Mouse (Mus musculus) gastrocnemius, adult 8-10 months (tissue): ENCODE results near the gene Pik3cd. TPM values are rescaled to one million over a fixed set of nuclear protein-coding genes. Genes with fewer than 3 reads are reported as not detected.

Experiments
- DNase-seq, 2 experiments: peaks; one replicate each; pipeline ENCODE4 v3.0.0; 2022; ENCODE audit warnings: low spot score in 2 of 2
- total RNA-seq, 4 experiments: library from RNA; stranded (reverse); gene quantifications; 2 replicates each; pipeline ENCODE4 v1.2.4; 2022

Gene Pik3cd
- total RNA-seq, 4 experiments from 2014 or later: 7.9 to 10.6 (median 8.6) TPM

DNA sequence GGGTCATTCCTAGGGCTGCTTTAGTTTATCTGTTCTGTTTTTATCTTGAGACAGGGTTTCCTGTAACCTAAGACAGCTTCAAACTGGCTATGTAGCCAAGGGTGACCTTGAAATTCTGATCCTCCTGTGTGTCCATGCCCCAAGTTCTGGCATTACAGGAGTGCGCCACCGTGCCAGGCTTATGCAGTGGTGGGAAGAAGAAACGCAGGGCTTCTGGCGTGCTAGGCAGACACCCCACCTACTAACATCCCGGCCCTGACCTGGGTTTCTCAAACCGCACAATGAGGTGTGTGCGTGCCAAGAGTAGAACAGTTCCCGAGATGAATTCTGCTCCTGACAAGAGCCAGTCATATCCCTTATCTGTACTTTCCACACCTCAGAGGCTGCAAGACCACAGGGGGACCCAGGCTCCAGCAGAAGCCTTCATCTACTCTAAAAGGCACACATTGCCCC, 11.5 kb downstream of the Pik3cd start:
- peak; percentile 28 to 52 for DNase-seq

DNA sequence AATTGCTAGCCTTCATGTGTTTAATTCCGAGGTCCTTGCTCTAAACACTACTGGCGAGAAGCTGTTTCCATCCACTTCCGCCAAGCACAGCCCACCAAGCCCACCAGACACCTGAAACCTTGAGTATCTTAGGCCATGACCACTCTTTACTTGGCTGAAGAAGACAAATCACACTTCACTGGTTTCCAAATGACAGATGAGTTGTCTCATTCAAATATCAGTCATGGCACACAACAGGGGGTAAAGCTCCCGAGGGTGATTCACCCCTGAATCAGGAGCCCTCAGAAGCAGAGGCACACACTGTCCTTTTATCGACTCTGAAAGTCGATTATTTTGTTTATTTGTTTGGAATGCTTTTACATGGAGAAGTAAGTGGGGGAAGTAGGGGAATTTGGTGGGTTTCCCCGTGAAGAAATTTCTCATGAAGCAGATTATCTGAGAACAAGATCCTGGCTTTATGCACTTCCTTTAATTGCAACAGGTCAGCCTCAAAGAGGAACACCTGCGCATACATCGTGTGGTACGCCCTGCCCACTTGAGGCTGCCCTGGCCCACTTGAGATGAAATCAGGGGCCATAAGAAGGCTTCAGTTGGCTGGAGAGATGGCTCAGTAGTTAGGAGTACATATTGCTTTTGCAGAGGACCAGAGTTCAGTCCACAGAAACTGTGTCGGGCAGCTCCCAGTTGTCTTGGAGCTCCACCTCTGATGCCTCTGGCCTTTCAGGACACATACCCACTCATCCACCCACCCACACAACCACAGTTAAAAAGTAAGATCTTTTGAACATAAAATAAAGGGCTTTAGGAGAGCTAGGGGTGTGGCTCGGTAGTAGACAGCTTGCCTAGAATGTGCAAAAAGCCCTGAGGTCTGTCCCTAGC, 12.3 kb downstream of the Pik3cd start:
- no peak for DNase-seq

DNA sequence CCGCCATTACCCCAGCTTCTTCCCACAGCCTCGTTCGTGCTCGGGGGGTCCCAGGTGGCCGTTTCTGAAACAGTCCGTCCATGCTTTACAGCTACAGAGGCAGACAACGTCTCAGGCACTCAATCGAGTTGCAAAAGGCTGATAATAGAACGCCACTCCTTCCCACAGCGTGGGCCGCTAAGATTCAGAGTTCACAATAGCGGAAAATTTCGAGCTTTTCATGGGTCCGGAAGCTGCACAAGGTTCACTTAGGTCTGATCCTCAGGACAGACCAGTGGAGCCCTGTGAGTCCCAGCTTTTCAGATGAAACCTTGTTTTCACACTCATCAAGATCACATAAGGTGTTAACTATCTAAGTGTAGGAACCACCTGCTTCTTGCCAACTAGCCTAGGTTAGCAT, 13.5 kb downstream of the Pik3cd start:
- no peak for DNase-seq

DNA sequence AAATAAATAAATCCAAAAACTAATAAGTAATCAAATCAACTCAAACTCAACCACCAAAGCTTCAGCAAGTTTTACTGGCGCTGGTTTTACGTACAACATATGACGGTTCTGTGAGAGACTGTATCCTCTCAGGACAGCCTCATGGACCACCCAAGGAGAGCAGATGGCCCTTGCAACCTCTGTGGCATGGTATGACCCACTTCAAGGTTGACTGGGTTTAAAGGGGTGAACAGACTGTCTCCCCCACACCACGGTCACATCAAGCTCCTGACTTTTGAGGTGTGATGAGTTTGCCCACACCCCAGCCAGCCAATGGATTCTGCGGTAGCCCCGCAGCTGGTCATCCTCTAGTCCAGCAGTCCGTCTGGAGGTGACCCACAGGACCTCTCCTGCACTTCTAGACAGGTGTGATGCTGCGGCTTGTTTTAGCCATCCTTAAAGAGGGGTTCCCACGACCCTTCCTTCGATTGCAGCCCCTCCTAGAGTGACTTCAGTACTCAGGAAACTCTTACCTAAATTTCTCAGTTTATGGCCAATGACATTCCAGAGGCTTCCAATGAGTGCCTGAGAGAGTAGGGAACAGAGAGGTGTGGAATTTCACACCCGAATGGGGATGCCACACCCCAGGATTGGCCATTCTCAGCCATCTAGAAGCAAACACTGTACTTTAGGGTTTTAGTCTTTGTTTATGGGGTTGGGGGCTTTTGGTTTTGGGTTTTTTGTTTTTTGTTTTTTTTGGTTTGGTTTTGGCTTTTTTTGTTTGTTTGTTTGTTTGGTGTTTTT, 17.3 kb downstream of the Pik3cd start:
- DNase-seq: no peak

DNA sequence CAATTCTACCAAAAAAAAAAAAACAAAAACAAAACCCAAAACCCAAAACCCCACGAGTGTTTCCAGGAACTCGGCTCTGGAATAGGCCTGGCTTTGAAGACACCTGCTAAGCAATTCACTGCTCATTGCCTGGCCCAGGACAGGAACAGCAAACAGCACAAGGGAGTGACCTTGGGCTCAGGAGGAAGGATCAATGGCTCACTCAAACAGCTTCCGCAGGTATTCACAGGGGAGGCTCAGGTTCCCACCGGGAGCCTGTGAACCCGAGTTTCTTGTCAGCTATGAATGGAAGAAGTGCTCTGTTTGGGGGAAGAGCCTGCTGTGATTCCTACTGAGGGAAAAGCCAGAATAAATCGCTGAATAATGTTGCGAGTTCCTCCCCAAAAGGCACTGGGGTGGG, 18.5 kb downstream of the Pik3cd start:
- DNase-seq: no peak

DNA sequence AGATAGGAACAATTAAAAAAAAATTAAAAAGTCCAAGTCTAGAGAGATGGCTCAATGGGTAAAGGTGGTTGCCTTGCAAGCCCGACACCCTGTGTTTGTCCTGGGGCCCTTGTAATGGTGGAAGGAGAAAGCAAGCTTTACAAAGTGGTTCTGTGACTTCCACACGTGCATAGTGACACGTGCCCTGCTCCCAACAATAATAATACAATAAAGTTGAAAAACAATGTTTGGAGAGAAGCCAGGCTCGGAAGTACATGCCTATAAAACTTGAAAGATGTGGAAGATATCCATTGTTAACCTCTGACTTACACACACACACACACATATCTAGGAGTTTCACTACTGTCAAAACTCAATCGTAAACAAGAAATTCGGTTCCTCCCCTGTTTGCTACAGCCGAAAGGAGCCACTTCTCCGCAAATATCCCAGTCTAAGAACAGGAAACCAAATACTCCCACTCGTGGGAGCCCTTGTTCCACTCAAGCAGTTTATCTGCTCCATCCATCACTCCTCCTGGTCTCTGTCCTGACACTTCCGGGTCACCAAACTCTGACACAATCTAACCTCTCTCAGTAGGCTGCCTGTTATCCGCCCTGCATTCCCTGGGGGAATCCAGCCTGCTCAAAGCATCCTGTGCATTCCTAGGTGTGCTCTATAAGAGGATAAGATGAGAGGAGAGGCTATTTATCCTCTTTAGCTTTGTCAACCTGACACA, 23.2 kb downstream of the Pik3cd start:
- DNase-seq: no peak

DNA sequence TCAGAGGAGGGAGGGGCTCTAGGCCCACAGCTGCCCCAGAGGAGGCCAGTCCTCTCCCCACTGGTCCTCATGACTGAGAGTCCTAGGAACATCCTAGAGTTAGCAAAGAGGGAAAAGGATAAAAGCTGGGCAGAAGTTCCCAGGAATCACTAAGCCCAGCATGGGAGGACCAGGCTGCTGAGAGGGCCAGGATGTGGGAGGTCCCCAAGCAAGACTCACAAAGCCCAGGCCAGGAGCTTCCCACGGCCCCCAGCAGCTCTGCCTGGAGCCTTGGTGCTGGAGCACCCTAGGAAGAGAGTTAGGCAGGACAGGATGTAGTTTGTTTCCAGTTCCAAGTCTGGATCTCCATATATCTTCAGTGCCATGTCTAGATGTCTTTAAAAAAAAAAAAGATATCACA, 24.4 kb downstream of the Pik3cd start:
- DNase-seq: no peak

DNA sequence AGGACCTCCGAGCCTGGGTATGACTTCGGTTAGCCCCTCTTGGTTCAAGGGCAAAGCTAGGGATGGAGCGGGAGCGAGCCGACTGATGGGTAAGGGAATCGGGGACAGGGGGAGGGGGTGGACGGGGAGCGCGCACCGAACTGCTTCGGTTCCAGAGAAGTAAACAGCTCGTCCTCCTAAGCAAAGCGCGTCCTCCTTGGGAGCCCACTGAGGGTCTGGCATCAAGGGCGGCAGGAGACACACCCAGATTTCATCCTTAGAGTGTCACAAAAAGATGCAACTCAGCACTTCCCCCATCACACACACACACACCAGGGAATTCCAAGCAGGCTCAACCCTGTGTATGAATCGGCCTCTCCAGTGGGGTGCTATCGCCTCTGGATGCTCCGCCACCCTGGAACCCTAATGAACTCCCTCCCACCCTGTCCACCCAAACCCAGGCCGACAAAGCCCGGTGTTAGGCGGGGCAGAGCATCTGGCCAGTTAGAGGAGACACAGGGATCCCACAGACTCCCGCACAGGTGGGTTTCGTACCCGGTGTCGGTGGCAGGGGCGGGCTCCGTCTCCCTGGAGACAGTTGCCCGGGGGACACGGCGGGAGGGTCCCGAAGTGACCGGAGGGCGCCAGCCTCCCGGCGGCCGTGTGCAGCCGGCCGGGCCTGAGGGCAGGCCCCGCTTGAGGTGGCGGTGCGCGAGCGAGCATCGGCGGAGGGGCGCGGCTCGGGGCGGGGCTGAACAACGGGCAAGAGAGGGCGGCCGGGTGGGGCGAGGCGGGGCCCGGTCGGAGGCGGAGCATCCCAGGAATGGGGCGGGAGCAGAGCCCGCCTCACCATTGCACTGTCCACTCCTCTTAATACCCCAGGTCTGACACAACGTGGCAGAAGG, 26.8 kb downstream of the Pik3cd start:
- peak; percentile 68 to 74 for DNase-seq

DNA sequence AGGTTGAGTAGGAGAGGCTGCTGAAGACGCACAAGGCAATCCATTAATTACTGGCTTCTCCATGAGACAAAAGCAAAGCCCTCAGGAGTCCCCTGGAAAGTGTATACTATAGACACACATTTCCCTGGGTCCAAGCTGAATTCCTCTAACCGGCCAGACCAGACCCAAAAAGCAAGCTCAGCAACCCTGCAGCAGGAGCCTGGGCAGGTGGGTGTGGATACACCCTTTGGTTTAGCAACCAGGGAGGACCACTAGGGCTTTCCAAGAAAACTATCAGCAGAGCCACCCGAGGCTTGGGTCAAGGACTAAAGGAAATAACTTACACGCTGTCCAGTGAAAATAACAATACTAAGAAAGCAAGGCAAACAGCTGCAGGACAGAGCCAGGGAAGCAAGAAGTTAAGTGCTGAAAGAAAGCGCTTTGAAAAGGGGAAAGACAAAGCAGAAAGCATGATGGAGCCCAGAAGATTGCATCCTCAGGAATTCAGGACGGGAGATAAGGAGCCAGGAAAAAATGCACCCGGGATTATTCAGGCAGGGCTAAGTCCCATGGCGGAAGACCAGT, 27.5 kb downstream of the Pik3cd start:
- no peak for DNase-seq

DNA sequence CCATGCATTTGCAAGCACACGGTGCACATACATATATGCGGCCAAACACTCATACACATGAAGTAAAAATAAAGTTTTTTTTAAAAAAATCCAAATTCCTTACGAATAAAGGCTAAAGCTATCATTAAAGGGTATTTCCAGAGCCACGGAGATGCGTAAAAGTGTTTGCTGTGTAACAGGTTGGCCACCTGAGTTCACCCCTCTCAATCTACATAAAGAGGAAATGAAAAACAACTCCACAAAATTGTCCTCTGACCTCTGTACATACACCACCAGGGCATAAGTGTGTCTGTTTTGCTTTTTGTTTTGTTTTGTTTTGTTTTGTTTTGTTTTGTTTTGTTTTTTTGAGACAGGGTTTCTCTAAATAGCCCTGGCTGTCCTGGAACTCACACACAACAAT, 29.6 kb downstream of the Pik3cd start:
- DNase-seq: no peak

DNA sequence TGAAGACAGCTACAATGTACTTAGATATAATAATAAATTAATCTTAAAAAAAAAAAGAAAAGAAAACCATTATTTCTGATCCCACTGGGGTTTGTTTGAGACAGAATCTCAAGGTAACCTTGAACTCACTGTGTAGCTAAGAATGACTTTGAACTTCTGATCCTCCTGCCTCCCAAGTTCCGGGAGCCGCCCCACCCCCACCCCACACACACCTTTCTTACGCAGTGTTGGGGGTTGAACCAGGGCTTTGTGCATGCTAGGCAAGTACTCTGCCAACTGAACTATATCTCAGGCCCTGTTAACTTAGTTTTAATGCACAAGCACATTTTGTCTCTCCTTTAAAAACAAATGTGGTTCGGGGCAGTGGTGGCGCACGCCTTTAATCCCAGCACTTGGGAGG, 31.2 kb downstream of the Pik3cd start:
- no peak for DNase-seq

DNA sequence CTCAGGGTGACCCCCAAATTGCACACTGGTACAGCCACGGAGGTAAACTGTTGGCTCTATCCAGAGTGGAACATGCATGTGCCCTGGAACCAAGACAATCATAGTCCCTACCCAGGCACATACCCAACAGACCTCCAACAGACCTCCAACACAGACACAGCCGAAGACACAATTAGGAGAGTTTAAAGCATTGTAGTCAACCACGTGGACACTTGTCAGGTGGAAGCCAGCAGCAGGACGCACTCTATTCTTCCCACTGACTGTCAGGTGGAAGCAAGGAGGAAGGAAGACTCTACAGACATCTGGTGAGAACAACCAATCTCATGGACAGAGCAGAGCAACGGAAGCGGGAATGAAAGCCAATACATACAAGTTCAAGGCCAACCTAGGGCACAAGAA, 36.7 kb downstream of the Pik3cd start:
- no peak for DNase-seq

DNA sequence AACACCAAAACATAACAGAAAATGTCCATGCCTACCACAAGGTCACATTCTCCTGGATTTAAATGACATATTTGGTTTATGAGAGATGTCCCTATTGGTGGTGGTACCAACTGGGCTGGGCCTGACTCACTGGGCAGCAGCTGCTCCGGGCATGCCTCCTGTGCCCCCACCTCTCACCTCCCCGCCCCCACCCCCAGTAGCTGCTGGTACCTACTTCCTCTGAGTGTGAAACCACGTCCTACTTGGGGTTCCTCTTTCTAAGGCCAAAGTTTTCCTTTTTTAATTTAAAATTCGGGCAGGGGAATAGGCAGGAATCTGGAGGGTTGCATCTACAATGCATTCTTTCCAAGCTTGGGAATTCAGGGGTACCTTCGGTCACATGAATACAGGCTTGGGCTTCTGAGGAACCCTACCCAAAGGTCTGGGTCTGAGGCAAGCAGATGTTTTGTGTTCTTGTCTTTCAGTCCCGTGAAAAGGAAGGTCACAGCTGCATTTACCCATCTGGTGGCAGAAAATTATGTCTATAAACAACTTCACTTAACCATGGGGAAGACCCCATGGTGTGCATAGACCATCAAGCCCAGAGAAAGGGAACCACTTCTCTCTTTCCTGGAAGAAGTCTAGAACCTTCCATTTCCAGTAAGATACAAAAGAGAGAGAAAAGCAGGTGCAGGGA, 37.2 kb downstream of the Pik3cd start:
- DNase-seq: no peak

DNA sequence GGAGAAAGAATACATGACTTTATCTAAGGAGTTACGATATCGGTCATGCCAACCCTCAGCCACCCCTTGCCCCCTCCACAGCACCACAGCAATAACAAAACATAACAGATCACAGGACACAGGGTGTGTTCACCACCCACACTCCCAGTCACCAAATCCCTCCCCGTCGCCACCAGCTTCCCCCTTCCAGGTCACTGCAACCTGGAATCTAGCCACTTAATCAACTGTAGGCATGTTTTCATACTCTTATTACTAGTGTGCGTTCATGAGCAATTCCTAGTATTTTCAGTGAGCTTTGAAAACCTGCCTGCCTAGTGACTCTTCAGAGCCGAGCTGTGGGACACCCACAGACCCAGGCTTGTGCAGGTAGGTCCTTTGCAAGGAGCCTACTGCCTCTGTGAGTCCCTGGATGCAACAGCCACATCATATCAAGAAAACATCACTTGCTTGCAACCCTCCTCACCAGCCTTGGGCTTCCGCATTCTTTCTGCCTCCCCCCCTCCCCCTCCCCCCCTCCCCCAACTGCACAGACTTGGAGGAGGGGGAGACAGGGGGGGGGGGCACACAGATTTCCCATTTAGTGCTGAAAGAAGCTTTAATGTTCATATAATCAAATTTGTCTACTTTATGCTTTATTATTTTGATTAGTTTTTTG, 38.4 kb downstream of the Pik3cd start:
- no peak for DNase-seq

DNA sequence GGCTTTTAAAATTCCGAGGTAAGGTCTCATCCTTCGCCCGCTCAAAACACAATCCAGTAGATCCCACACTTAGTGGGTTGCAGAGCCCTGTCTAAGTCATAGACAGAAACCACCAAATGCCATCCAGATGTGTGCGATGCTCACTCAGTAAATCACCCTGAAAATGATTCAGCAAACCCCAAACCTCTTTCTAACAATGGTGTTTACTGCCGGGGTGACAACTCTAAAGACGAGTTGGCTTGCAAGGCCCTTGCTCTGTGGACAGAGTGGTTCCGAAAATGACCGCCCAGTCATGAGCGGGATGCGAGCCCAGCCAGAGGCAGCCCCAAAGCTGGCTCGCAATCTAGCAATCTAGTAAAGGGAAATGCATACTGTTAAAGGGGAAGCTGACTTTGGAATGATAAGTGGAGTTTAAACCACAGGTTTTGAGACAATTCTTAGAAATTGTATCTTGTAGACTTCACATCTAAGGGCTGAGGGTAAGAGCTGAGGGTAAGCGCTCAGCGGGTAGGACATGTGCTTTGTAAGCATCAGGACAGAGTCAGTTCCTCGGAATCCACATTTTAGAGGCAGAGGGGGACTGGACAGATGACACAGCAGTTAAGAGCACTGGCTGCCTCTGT, 40.3 kb downstream of the Pik3cd start:
- DNase-seq: no peak

DNA sequence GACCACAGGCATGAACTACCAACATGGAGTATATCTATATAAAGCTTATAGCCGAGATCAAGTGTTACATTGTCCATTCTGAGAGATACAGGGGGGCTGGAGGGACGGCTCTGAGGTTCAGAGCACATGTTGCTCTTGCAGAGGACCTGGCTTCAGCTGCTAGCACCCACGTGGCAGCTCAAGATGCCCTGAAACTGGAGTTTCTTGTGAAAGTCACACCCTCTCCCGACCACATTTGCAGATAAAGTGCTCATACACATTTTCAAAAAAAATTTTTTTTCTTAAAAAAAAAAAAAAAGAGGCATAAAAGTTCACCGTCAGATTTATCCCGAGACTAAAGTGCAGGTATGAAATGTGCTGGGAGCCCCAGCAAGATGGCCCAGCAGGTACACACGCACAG, 41.8 kb downstream of the Pik3cd start:
- DNase-seq: no peak

DNA sequence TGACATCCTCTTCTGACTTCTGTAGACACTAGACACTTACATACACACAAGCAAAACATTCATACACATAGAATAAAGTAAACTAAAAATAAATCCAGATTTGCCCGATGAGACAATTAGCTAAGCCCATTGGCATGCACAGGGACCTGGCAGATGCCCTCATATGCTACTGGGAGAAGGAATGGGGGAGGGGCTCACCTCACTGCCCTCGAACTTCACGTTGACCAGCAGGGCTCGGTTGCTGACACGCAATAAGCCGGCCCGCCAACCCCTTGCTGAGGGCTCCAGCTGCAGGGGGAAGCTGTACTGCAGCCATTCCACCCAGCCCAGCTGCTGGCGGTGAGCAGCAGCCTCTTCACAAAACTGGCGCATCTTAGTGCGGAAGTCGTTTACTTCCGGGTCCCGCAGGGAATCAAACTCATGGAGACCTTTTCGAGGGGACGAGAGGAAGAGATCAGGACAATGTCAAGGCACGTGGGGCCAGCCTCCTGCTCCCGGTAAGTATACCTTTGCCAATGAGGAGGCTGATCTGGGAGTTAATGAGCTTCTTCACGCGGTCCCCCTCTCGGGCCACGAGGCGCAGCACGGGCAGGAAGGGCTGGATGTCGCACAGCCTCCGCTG, 42.8 kb downstream of the Pik3cd start:
- DNase-seq: no peak

DNA sequence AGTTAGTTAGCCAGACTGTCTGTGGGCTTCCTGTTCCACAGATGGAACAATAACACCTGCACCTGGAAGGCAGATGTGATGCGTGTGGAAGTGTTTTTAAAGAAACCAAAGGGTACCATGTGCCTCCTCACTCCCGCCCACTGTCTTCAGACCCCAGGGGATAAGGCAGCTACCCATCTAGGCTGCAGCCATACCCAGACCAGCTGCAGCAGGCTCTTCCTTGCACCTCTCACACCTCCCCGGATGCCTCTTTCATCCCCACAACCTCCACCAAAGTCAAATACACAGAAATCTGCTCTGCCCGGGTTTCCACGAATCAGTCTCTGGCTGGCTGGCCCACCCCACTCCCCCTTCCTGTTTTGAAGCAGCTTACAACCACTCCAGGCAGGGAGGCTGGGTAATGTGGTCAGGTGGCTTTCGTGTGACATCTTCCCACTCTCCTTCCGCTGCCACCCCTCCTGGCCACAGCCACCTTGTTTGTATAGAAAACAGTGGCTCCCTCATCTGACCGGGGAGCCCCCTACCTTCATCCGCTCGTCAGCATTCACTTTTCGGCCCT, 44.4 kb downstream of the Pik3cd start:
- DNase-seq: no peak
